Mouse (Mus musculus): ENCODE measurements around the gene Napb.

- TF ChIP-seq POLR2A (IDR thresholded peaks at IDR 0.05; ENCODE audit: control insufficient read depth, extremely low read depth, insufficient read depth, low read length, poor library complexity) (no peak), CTCF (IDR thresholded peaks at IDR 0.05; ENCODE audit: borderline replicate concordance, control insufficient read depth, extremely low read depth, insufficient read depth, low read length, poor library complexity) (no peak)
Measured at GRCm38 (mm10) chr2:148681461-148681891, 50.8 kb downstream of the Napb start.
